Mouse (Mus musculus): ENCODE data around the gene Tacc2.

DNA sequence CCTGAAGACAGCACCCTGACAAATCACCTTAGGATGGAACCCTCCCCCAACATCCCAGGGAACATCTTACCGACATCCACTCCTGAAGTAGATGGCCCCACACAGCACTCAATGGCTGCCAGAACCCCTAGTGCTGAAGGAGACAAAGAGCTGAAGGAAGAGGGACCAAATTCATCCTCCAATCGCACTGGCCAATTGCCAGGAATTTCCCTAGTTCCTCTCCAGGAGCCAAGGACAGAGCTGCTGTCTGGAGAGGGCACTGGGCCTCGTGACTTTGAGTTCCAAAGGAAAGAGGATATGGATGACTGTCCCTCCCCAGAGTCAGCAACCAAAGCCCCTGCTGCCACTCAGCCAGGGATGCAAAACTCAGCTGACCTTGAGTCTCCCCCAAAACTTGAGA lies 44.7 kb downstream of the Tacc2 start:
- TF ChIP-seq CTCF (IDR thresholded peaks at IDR 0.05; ENCODE audit: extremely low read depth, insufficient read depth, low read length) (no peak), POLR2A (IDR thresholded peaks at IDR 0.05; ENCODE audit: extremely low read depth, insufficient read depth, low read length) (no peak)

All from cortical plate, adult 2 months (tissue).